Mouse (Mus musculus) neural tube, embryonic 10.5 days (tissue): ENCODE results near the gene Il18.

Experiments used
- DNase-seq: peaks from one replicate; pipeline ENCODE4 v3.0.0-alpha.2; 2017; ENCODE audit warnings: low spot score; ENCODE audit errors: extremely low spot score

Gene Il18

DNA sequence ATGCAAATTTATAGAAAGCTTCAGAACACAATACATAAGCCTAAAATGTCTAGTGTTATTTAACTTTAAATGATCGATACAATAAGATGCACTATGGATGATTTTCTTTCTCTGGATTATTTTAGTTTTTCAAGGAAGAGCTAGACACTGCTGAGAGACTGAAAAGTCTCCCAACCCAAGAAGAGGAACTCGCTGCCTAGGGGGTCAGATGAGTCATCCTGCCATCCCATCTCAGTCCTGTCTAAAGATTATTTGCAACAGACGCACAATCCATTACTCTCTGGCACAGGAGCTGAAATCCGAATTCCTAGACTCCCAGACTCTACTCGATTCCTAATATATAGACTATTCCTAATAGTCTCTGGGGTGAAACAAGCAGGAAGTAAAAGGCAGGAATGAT is 2.4 kb upstream of the Il18 start:
- no peak for DNase-seq

DNA sequence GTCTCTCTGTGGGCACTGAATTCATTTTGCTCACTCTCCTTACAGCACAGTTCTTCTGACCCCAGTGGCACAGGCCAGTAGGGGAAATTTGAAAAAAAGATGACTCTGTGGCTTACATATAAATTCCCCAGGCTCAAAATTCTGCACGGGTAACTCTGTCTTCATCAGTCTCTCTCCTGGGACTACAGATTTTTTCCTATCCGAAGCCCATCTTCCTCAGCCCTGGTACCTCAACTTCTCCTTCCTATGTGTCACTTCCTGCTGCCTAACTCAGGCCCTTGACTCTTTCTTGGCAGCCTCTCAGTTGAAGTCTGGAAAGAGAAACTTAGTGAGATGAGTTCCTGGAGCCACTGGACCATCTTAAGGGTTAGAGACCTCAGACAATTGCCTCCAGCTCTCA is 1.1 kb upstream of the Il18 start:
- DNase-seq, result no peak

DNA sequence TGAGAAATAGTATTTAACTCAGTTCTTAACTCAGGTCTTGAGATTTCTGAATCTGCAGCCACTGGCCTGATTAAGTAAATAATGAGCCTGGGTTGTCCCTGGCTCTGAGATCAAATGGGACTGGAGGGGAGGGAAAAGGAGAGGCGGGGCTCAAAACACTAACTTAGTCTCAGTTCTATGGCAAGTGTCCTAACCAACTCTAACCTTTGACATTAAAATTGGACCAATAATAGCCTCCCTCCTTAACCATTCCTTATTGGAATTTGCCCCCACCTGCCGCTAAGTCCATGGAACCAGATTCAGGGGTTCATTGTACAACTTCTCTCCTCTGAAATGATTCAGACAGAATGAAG is 443 bp downstream of the Il18 start, which contains the start of gene Bco2:
TSS of gene Bco2 (minus strand) at position 88 of the 353 bp plus-strand sequence.
- DNase-seq, result no peak

DNA sequence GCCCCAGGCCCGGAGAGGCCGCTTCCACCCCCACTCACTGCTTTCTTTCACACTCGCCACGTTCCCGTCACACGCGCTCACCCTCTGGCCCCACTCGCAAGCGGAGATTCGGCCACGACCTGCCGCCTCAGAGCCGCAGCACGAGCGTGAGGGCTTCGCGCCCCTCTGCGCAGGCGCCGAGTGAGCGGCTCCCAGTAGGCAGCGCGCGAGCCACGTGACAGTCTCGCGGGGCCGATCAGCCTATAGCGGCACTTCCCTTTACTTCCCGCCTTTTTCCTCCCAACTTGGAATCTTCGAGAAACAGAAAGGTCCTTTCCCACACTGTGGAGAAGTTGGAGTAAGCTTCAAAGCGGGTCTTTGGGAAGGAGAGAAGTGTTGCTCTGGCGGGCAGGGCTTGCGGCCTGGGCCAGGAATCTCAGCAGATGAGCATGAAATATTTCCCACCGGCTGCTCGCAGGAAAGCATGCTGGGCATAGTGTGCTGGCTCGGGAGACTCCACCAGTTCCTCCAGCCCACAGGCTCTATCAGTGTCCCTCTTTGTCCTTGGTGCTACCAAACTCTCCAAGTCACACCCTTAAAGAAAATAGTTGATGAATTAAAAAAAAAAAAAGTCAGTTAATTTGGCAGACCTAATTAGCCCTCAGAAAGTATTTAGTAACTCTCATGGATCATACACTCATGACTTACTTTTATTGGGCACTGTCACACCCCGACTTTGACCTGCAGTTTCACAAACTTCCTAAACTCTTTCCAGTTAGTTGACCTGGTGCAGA is 6.7 kb downstream of the Il18 start, which contains the start of gene Tex12:
TSS of gene Tex12 (minus strand) at position 181 of the 773 bp plus-strand sequence.
- DNase-seq, result no peak

DNA sequence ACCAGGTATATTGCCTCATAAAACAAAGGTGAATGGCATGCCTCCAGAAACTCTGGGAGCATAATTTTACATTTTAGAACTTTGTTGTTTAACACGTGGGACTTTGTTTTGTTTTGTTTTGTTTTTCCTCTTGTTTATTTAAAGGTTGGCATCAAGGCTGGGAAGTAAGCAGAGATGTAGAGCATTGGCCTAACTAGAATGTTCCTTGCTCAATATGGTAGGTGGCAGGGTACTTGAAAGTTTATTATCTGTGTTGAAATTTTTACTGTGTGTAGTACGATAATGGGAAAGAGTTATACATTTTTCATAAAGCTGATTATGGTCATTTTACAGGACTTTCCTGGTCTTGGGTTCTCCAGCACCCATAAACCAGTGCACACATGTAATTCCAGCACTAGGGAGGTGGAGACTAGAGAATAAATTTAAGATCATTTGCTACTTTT is 7.3 kb downstream of the Il18 start:
- DNase-seq, result no peak

DNA sequence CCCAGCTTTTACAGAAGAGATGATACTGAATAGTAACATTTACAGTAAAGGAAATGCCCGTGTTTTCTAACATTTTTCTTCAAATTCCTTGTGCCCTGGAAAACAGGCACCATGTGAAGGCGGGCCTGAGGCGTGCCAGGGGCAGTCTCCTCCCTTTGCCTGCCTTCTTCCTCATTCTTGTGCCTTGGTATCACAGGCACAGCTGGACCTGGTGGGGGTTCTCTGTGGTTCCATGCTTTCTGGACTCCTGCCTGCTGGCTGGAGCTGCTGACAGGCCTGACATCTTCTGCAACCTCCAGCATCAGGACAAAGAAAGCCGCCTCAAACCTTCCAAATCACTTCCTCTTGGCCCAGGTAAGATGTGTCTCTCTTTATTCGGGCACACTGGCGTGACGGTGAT is 10.5 kb downstream of the Il18 start:
- DNase-seq, result no peak

DNA sequence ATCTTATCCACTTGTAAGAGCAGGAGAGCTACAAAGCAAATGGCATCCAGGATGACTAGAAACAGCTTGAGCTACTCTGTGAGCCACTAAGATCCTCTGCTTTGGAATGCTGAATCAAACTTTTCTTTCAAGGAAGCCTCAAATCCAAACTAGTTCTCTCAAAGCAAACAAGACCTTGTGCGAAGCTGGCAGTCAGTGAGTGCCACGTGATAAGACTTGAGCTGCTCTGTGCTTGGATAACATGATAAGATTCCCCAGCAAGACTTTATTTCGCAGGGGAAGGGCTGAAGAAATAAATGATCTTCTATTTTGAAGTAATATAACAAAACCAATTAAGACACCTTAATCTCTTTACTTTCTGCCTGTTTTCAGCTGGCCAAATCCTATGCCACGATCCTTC is 11.3 kb downstream of the Il18 start:
- DNase-seq, result no peak

DNA sequence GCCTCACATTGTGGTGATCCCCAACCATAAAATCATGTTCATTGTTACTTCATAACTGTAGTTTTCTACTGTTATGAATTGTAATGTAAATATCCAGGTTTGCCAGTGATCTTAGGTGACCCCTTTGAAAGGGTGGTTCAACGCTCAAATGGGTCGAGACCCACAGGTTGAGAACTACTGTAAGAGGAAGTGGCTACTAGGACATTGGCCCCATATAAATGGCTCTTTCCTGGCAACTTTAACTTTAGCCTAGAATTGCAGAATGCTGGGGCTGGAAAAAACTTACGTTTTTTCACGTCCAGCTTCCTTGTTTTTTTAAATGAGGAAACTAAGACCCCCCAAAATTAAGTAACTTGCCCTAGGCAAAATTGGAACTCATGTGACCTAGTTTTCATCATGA is 12.7 kb downstream of the Il18 start:
- no peak for DNase-seq

DNA sequence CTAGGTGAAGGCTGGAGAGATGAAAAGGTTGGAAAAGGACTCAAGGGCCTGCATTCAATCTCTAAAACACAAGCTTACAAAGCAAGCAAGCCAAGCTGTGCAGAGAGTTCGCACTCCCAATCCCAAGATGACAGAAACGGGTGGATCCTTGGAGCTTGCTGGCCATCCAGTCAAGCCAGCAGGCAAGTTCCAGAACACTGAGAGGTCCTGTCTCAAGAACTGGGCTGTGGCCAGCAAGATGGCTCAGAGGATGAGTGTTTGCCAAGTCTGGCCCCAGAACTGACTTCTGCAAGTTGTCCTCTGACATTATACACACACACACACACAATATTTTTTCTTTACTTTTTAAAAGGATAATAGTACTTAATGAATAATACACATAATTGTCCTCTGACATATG is 13.3 kb downstream of the Il18 start:
- no peak for DNase-seq

DNA sequence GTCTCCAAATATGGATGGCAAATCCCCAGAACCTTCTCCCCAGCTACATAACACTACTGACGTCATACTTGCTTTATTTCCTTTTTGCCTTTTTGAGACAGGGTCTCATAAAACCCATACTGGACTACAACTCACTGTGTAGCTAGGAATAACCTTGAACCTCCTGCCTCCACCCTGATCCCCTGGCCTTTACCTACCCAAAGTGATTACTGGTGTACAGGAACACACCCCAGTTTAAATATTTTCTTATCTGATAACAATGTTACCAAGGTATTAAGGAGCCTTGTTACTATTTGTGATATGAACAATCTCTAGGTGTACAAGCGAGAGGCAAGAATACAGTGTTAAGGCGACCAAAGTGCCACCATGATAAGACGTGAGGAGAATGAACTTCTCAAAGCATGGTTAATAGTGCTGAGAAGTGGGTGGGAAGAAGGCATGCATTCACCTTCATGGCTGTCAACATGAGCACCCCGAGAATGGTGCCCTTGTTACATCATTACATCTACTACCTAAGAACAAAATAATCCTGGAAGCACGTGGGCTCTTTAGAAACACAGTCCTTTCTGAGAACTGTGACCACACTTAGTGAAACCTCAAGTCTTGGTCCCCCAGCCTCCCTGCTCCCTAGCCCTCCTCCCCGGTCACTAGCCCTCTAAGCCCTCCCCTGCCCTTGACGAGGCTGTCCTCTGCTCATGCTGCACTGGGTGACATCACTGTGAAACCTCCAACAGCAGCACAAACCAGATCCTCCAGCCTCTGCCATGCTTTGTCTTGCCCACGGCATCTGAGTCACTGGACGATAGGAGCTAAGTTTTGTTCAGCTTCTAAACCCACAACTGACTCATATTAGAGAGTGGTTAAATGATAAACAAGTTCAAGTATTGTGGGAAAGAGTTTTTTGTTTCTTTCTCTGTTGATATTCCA is 15.2 kb downstream of the Il18 start:
- no peak for DNase-seq

DNA sequence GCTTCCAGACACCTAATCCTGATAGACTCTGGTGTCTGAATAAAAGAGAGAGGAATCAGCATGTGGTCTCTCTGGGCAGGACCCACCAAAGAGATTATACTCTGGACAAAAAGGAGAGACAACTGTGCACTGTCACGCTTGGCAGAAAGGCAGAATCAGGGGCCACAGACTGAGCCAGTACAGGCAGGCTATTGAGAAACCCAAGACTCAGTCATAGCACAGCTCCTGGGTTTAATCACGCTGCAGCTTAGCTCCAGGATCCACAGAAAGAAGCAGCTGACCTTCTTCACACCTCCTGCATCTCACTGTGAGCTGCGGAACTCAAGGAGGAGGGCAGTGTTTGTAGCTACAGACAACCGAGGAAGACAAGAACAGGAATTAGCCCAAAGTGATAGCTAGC is 25.7 kb downstream of the Il18 start:
- no peak for DNase-seq

DNA sequence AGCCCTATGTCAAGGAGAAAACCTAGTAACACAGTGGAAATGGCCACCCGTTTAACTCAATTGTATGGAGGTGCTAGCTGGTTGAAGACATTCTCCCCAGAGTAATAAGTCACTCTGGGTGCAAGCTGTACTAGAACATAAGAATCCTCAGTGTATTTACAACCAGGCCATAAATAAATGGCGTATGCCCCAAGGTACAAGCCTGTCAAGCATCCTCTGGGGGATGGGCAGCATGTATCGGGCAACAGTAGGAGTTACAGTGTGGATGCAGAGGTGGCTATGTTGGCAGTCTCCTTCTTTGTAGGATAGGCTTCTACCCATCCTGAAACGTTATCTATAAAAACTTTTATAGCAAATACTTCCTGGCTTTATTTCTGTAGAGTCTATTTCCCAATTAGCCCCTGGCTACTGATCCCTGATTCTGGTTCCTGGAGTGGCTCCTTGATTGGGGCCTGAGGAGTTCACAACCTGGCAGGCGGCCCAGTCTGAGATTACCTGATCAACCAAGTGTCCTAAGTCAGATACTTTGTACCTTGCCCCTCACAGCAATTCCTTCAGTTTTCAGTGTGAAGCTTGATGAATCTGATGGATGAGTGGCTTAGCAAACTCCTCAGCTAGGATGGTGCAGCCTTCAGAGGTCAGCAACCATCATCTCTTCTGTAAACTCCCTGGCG is 30.7 kb downstream of the Il18 start:
- no peak for DNase-seq

DNA sequence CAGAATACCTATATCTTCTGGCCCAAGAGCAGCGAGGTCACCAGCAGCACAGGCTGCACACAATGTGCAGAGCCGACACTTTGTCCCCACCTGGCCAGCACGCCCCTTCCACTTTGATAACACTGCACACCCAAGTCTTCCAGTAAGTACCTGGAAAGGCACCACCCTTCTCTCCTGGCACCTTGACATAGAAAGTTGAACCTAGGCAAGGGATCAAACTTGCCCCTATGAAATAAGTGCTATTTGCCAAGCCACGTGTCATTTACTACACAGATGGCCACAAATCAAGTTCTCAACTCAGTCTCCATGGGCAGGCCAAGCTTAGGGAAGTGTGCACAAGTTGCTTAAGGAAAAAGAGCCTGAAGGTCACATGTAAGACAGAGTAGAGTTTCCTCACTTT is 32.3 kb downstream of the Il18 start:
- DNase-seq, result no peak

DNA sequence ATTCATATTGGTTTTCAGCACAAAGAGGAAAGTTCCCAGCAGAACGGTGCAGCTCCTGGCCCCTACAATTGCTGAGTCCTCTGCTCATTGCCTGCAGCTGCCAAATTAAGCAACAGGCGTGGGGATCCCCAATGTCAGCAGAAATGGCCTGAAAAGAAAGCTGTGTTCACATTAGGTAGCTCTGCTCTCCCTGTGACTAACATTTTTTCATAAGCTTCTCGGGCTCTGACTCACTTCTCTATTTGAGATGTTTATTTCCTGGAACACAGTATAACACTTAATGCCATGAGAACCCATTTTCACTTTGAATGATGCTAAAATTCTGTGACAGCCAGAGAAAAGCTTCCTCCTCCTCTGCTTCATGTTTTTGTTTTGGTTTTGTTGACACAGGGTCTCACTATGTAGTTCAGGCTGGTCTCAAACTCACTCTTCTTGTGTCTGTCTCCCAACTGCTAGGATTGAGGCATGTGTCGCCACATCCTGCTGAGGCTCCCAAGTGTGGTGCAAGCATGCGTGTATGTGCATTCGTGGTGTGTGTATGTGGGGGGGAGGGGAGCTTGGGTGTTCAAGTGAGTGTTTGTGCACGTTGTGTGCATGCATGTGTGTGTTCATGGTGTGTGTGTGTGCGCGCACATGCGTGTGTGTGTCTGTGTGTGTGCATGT is 36.4 kb downstream of the Il18 start:
- no peak for DNase-seq

DNA sequence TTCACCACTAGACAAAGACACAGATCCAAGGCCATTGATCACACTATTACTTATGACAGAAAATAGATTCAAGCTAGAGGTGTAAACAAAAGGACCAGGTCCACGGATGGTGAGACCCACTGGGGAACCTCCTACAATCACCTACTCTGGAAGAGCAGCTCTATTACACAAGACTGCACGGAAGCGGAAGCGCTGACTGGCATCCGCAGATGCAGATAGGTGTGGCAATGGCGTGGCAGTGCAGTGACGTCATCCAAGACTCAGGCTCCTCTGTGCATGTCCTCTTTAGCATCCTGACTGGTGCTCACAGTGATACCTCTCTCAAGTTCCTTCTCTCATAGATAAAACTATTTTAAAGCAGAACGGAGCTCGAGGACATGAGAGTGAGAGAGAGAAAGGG is 38.3 kb downstream of the Il18 start:
- DNase-seq, result no peak

DNA sequence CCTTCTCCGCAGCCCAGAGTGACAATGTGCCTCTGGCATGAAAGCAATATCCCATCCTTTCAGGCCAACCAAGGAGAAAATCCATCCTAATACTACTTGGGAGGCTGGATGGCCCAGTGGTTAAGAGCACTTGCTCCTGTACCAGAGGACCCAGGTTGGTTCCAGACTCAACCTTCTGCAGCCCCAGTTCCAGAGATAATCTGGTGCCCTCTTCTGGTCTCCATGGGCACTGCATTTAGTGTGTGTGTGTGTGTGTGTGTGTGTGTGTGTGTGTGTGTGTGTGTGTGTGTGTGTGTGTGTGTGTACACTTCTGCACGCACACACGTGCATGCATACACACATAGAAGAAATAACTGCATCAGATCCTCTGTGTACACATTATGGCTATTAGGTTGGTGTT is 38.9 kb downstream of the Il18 start:
- peak; percentile 27 for DNase-seq

DNA sequence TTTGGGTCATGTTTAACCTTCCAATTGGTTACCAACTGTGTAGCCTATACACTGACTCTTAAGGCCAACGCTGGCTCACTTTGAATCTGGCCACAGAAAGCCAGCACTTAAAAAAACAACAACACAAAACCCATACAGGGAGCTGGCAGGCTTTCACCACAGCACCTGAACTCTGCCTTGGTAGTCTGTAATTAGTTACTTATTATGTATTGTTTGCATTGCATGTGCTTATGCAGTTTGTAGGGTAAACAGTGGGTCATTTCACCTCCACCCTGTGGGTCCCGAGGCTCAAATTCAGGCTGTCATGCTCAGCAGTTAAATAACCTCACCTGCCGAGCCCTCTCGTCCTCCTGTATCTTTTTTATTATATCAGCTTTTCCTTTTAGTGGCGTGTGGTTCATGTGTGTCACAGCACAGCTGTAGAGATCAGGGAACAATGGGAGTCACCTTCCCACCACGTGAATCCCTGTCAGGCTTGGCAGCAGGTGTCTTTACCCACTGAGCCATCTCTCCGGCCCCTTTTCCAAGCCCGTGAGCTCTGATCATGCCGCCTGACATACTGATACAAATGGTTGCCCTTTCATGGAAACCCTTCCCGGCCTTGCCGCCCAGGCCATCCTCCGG is 40.3 kb downstream of the Il18 start:
- no peak for DNase-seq

DNA sequence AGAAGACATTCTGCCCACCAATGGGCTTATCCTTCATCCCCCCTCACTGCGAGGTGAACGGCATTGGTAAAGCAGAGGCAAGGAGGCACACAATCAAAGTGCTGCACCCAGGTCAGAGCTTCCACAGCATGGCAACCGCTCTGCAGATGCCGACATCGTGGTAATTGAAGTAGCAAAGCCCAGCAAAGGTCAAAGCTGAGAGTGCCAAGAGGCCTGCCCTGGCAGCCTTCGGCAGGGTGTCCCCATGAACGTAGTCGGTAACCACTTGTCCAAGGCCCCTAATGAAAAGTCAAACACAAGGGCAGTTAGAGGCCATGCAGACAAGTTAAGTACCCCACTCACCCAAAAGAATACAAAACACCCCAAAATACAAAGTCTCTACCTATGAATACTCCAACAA is 42.3 kb downstream of the Il18 start:
- DNase-seq, result no peak

DNA sequence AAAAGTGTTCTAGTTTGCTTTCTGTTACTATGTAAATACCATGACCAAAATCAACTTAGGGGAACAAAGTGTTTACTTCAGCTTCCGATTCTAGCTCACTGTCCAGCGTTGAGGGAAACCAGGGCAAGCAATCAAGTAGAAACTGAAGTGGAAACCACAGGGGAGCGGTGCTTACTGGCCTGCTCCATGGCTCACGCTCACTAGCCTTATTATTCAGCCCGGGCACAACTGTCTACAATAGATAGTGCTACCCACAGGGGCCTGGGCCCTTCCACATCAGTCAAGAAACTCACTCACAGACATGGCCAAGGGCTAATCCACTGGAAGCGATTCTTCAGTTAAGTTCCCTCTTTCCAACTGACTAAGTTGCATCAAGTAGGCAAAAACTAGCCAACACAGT is 46.9 kb downstream of the Il18 start:
- no peak for DNase-seq

DNA sequence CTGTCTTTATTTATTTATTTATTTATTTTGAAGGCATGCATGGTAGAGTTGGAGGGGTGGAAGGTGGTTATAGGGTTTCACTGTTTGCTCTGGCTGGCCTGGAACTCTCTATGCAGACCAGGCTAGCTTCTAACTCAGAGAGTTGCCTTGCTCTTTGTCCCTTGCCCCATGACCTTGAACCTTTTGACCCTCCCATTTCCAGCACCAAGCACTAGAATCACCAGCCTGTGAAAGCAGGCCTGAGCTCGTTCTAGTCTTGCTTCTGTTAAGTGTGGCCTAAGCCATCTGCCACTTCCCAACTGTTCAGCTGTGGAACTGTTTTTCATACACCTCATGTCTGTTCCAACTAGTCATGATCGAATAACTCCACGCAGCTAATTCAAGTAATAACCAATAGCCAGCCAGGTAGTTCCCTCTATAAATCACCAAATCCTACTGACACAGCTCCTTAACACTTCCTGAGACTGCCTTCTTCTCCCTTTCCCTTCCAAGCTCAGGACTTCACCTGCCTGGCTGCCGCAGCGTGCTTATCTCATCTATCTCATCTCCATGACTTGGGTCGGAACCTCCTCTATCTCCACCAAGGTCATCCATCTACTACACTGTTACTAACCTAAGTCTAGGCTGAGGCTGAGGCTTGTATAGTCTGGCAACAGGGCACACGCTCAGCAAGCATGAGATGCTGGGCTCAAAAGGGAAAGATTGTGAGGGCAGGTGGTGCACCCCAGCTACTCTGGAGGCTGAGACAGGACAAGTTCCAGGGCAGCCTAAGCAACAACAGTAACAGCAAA is 47.6 kb downstream of the Il18 start:
- DNase-seq, result no peak
